Mouse (Mus musculus) erythroblast, embryonic 14.5 days (primary cell): Measurements from ENCODE around the gene Gm21671. TPM values are rescaled to one million over a fixed set of nuclear protein-coding genes. Genes with fewer than 3 reads are reported as not detected.
"Not testable (repeated sequence)": the region's sequence is repeated elsewhere in the genome, so short reads cannot be mapped to it uniquely, and the experiment has no call there.

Experiments
- H3K27me3 ChIP-seq: 2 replicates; pipeline ENCODE4 v1.6.1; 2012; ENCODE audit warnings: inconsistent platforms; ENCODE audit not compliant: control insufficient read depth
- H3K36me3 ChIP-seq: 2 replicates; pipeline ENCODE4 v1.6.1; 2012; ENCODE audit warnings: mild to moderate bottlenecking, inconsistent platforms; ENCODE audit not compliant: control insufficient read depth
- H3K4me1 ChIP-seq: 2 replicates; pipeline ENCODE4 v1.6.1; 2012; ENCODE audit warnings: inconsistent platforms; ENCODE audit not compliant: control insufficient read depth
- H3K4me3 ChIP-seq: replicated peaks from 2 replicates; pipeline ENCODE3; 2012; ENCODE audit warnings: moderate library complexity, mild to moderate bottlenecking, inconsistent platforms
- H3K9me3 ChIP-seq: 2 replicates; pipeline ENCODE4 v1.6.1; 2012; ENCODE audit warnings: low read length, inconsistent platforms, mixed read lengths; ENCODE audit not compliant: control insufficient read depth
- polyA plus RNA-seq: library from polyadenylated mRNA; stranded (reverse); fragments of >175 nt; gene quantifications from 2 replicates; pipeline ENCODE4 v1.2.3, GENCODE M21; 2012

Gene Gm21671
- polyA plus RNA-seq: not detected in 2 replicates

DNA sequence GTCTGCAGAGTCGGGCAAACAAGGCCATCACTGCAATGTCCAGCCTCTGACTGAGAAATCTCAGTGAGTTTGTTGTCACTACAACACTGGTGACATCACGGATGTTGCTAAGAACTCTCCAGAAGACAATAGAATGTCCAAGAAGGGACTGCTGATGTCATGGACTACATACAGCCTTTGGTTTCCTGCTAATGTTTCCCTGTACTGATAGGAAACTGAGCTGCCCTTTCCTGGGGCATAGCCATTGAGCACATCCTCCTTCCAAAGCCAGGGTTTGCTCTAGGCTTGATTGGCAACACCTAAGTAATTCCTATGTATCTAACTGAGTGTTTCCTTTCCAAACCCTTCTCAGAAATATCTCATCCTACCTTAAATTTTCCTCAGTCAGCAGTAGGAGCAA lies at the start of gene Gm21671:
TSS of gene Gm21671 (minus strand) at position 101 of the 400 bp plus-strand sequence.
- not testable (repeated sequence) for H3K4me3 ChIP-seq, H3K27me3 ChIP-seq, H3K4me1 ChIP-seq, H3K36me3 ChIP-seq, H3K9me3 ChIP-seq

DNA sequence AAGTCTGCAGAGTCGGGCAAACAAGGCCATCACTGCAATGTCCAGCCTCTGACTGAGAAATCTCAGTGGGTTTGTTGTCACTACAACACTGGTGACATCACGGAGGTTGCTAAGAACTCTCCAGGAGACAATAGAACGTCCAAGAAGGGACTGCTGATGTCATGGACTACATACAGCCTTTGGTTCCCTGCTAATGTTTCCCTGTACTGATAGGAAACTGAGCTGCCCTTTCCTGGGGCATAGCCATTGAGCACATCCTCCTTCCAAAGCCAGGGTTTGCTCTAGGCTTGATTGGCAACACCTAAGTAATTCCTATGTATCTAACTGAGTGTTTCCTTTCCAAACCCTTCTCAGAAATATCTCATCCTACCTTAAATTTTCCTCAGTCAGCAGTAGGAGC lies 34.3 kb upstream of the Gm21671 start, which contains the start of gene Gm21698:
TSS of gene Gm21698 (minus strand) at position 101 of the 400 bp plus-strand sequence.
- H3K4me3 ChIP-seq, H3K9me3 ChIP-seq, H3K27me3 ChIP-seq, H3K36me3 ChIP-seq, H3K4me1 ChIP-seq: not testable (repeated sequence)

DNA sequence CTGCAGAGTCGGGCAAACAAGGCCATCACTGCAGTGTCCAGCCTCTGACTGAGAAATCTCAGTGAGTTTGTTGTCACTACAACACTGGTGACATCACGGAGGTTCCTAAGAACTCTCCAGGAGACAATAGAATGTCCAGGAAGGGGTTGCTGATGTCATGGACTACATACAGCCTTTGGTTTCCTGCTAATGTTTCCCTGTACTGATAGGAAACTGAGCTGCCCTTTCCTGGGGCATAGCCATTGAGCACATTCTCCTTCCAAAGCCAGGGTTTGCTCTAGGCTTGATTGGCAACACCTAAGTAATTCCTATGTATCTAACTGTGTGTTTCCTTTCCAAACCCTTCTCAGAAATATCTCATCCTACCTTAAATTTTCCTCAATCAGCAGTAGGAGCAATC lies 18.3 kb upstream of the Gm21671 start, which contains the start of gene Gm21680:
TSS of gene Gm21680 (minus strand) at position 101 of the 400 bp plus-strand sequence.
- H3K36me3 ChIP-seq, H3K9me3 ChIP-seq, H3K4me1 ChIP-seq, H3K27me3 ChIP-seq, H3K4me3 ChIP-seq: not testable (repeated sequence)

DNA sequence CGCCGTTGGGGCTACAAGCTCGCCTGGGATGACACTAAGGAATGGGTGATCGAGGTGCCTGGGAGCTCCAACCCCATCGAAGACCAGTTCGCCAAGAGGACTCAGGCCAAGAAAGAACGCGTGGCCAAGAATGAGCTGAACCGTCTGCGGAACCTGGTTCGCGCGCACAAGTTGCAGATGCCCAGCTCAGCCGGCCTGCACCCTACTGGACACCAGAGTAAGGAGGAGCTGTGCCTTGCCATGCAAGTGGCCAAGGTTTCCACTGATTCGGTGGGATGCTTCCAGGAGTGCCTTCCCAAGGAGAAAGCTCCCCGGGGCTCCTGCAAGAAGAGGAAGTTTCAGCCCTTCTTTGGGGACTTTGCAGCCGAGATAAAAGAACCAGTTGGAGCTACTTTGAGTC lies 2.8 kb upstream of the Gm21671 start:
- H3K4me1 ChIP-seq, H3K27me3 ChIP-seq, H3K9me3 ChIP-seq, H3K36me3 ChIP-seq, H3K4me3 ChIP-seq: not testable (repeated sequence)

DNA sequence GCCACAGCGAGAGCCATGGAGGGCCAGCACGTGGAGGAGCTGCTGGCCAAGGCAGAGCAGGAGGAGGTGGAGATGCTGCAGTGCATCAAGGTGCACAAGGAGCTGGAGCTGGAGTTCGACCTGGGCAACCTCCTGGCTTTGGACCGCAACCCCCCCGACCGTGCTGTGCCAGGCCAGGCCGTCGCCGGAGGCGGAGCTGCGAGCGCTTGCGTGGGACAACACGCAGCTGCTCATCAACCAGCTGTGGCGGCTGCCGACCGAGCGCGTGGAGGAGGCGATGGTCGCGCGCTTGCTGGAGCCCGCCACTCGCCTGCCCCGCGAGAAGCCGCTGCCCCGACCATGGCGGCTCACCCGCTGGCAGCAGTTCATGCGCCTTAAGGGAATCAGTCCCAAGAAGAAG lies 2.4 kb upstream of the Gm21671 start:
- H3K36me3 ChIP-seq, H3K4me3 ChIP-seq, H3K27me3 ChIP-seq, H3K4me1 ChIP-seq, H3K9me3 ChIP-seq: not testable (repeated sequence)

DNA sequence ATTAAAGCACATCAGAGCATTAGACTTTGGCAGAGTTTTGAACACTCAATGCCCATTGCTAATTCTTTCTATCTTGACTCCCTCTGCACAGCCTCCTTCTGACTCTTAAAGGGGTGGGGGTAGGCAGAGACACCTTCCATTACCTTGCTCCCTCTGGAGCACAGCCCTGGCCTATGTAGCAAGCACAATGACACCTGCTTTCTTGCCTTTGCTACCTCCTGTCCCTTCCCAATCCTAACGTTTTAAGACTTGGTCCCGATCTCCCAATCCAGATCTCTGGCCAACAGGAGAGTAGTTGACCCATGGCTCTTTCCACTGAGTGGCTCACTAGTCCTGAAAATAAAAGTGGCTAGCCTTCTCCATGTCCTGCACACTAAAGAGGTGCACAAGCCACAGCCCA lies 8.8 kb downstream of the Gm21671 start:
- H3K36me3 ChIP-seq, H3K4me3 ChIP-seq, H3K27me3 ChIP-seq, H3K9me3 ChIP-seq, H3K4me1 ChIP-seq: not testable (repeated sequence)

DNA sequence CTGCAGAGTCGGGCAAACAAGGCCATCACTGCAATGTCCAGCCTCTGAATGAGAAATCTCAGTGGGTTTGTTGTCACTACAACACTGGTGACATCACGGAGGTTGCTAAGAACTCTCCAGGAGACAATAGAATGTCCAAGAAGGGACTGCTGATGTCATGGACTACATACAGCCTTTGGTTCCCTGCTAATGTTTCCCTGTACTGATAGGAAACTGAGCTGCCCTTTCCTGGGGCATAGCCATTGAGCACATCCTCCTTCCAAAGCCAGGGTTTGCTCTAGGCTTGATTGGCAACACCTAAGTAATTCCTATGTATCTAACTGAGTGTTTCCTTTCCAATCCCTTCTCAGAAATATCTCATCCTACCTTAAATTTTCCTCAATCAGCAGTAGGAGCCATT lies 11.9 kb downstream of the Gm21671 start, which contains the start of gene Gm21663:
TSS of gene Gm21663 (minus strand) at position 101 of the 400 bp plus-strand sequence.
- not testable (repeated sequence) for H3K9me3 ChIP-seq, H3K36me3 ChIP-seq, H3K4me3 ChIP-seq, H3K27me3 ChIP-seq, H3K4me1 ChIP-seq

Other genes starting within 250 kb of the Gm21671 start
- 0.45 and 0.72 TPM in 2 replicates for gene Xrcc2, start 248.6 kb downstream of the Gm21671 start, polyA plus RNA-seq
- gene Actr3b, start 194.4 kb downstream of the Gm21671 start, polyA plus RNA-seq: not detected in 2 replicates
- not detected in 2 replicates for gene Gm21663, start 12.0 kb downstream of the Gm21671 start, polyA plus RNA-seq
- gene Gm21680, start 18.2 kb upstream of the Gm21671 start, polyA plus RNA-seq: not detected in 2 replicates
- not detected in 2 replicates for gene Gm21698, start 34.2 kb upstream of the Gm21671 start, polyA plus RNA-seq
- gene Gm1979, start 50.4 kb upstream of the Gm21671 start, polyA plus RNA-seq: not detected in 2 replicates
- gene Gm5862, start 68.5 kb upstream of the Gm21671 start, polyA plus RNA-seq: not detected in 2 replicates
- gene Speer4a, start 85.1 kb upstream of the Gm21671 start, polyA plus RNA-seq: not detected in 2 replicates
- not detected in 2 replicates for gene Gm7347, start 104.2 kb upstream of the Gm21671 start, polyA plus RNA-seq
- gene Gm10471, start 134.9 kb upstream of the Gm21671 start, polyA plus RNA-seq: not detected in 2 replicates
- gene 5031410I06Rik, start 150.9 kb upstream of the Gm21671 start, polyA plus RNA-seq: not detected in 2 replicates
- not detected in 2 replicates for gene Gm10220, start 167.0 kb upstream of the Gm21671 start, polyA plus RNA-seq